Mouse (Mus musculus) induced T-regulatory cell, adult 2 months (primary cell): ENCODE results near the gene Ripply1.
A peak's percentile ranks its signal among the peaks of the same experiment; 100 is the strongest.

Experiments used
- DNase-seq: peaks from one replicate; pipeline ENCODE4 v3.0.0-alpha.2; 2012; ENCODE audit warnings: low read depth

Ripply1 gene

DNA sequence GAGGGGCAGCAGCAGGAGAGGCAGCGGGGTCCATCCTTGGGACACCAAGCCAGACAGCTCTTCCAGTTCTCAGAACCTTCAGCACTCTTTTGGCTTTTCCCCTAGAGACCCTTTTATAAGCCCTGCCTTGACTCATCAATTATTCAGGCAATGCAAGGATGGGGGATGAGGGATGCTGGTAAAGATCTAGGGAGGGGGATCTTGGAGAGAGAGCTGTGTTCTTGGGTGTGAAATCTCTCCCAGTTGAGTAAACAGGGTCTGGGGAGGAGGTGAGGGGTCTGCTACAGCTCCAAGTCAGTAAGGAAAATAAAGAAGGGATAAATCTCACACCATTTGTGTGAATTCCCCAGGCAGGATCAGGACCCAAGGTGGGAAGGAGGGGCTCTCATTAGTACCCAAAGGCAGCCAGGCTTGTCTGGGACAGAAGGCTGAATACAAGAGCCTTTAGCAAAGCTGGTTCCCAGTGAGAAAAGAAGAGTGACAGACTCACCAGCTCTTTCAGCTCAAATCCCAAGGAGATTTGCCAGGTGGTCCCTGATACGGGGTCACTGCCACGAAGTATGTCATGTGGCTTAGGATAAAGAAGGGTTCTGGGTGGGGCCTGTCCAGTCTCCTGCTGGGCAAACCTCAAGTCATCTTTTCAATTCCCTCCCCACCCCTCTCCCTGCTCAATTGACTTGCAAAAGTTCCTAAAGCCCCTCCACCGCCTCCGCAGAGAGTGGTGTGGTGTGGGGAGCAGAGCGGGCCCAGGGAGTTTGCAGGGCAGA is at the start of gene Ripply1:
TSS of gene Ripply1 (minus strand) at position 76 of the 767 bp plus-strand sequence.
- no peak for DNase-seq

DNA sequence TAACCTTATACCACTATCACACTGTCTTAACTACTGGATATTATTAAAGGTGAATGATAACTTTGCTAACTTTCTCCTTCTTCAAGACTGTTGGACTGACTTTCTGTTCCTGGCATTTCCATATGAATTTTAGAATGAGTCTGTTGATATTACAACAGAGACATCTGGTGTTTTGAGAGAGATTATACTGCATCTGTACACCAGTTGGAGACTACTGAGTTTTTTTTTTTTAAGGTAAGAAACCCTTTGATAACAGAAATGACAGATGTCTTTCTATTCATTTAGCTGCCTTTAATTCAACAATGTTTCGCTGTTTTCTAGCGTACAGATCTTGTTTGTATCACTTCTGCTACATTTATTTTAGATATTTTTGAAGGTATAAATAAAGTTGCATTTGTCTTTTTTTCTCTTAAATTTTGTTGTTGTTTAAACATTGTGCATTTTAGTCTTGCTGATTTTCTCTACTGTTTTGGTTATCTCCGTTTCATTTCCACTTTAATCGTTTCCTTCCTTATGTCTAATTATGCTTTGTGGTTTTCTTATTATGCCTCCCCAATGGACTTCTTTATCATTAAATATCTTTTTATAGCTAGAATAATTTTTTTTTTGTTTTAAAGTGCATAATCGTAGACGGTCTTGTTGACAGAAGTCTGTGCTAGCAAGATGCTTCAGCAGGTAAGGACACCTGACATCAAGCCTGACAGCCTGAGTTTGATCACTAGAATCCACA is 46.4 kb upstream of the Ripply1 start:
- DNase-seq, result no peak

DNA sequence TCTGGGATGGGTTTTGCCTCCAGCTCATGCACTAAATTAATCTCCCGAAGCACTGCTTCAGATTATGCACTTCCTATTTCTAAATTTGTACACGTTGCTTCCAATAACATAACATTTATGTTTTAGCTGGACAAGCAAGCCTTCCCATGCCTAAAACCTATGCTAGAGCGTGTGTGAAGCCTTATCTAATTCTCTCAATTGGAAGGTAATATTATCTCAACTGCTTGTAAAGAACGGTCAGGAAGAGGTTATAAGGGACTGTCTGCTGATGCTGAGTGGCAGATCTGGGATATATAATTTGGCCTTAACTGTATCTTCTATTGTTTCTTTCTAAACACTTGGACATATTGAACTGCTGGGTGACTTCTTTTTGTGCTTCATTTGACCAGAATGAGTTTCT is 44.8 kb upstream of the Ripply1 start:
- no peak for DNase-seq

DNA sequence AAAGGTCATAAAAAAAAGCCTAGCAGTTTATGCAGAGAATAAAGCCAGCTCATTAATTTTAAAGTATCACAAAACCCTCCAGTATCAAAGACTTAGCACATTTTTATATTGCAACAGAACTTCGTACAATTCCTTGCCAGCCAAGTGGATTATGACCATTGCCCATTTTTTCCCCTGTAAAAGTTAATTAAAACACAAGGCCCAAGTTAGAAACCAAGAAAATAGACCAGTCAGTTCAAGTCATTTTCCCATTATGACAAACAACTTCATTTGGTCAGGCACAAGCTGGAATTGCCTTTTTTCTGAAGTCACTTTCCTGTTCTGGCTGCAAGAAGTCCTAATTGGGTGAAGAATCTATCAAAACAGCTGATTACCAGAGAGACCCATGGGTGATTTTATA is 43.2 kb upstream of the Ripply1 start:
- no peak for DNase-seq

DNA sequence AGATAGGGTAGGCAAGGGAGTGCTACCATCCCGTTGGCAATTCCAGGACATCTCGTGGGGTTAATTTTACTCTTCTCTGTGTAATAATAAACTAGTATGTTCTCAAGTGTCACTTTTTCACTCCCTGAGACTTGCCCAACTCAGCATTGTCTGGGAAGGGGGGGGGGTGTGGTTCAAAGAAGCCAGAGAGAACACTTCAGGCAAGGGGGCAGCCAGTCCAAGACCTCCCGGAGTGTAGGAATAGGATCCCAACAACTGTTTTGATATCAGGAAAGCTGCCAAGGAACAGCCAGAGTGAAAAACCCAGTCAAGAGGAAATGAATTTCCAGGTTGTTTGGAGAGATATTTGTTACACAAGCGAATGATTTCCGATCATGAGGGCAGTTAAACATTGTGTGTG is 33.0 kb upstream of the Ripply1 start:
- no peak for DNase-seq

DNA sequence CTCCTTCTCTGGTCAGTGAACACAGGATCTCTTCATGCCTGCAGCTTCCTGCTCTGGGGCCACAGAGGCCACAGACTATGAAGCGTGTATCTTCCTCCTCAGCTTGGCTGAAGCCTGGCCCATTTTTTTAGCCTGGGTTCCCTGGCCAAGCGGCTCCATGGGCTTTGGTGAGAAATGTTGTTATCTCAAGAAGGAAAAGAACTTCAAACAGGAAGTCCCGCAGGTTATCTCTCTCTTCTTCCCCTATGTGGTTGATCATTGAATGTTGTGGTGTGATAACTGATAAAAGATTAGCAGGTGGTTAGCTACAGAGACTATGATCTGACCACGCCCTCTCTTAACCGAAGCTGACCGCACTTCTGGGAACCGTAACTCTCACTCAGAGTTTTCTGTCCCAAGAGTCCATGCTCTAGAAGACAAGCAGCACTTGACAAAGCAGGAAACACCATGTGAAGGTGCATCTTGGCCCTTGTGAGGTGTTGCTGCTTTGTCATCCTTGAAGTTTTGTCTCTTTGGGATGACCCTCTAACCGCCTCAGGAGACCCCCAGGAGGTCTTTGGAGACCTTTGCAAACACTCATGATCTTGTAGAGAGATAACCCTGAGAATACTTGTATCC is 32.0 kb upstream of the Ripply1 start:
- DNase-seq, result peak; percentile 54

DNA sequence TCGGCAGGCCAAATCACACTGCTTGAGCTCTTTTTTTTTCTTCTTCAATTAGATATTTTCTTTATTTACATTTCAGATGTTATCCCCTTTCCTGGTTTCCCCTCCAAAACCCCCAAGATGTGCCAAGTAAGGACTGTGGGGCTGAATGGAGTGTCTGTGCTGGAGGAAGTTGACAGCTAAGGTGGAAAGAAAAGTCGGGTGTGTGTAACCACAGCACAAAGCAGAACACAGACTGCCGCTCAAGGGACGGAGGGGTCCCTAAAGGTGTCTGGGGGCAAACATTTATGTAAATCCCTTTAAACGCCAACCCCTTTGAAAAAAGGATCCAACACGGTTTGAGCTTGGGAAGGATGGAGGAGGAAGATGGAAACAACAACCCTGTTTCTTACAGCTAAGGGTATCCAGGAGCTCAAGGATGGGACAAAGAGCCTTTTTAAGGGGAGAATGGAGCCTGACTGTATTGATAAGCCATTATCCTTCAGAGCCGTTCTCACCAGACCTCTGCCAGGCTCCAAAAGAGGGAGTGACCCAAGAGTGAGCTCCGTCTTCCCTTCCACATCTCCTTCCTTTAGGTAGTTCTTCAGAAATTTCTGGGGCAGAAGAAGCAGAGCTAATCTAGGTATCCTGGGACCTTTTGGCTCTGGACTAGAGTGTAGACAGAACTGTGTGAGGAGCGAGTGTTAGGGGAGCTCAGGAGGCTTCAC is 31.3 kb upstream of the Ripply1 start:
- DNase-seq, result peak; percentile 10

DNA sequence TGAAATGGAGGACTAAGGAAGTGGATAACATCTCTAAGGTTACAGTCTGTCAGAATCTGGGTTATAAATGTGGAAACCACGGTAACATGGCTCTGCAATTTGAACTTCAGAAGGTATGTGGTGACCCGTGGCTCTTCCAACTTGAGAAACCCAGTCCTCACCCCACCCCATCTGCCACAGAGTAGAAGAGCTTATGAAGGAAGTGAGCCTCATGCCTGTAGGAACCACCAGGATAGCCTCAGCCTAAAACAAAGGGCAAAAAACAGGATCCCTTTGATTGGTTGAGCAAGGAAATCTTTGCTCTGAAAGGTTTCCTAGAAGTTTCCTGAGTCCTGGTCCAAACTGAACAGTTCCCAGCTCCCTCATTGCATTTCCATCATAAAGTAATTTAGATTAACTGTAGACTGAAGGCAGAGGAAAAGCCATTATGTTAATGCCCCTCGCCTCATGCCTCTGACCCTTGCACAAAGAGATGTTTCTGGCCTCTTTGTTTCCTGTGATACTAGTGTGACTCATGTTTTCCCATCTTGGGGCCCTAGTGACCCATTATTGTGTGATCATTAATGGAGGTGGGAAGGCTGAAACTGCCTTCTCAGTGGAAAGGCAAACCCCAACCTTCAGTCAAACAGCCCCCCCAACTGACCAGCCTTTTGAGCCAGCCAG is 30.6 kb upstream of the Ripply1 start:
- peak; percentile 16 for DNase-seq

DNA sequence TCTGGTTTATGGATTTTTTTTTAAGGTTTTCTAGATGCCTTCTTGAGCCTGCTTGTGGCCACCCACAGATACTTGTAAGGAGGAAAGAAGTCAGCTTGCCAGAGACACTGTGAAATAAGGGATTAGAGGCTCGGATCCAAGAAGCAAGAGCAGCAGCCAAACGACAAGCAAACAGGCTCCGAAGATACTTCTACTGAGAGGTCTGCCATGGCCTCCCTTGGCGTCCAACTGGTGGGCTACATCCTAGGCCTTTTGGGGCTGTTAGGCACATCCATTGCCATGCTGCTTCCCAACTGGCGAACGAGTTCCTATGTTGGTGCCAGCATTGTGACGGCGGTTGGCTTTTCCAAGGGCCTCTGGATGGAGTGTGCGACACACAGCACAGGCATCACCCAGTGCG is 26.3 kb upstream of the Ripply1 start:
- DNase-seq, result no peak

DNA sequence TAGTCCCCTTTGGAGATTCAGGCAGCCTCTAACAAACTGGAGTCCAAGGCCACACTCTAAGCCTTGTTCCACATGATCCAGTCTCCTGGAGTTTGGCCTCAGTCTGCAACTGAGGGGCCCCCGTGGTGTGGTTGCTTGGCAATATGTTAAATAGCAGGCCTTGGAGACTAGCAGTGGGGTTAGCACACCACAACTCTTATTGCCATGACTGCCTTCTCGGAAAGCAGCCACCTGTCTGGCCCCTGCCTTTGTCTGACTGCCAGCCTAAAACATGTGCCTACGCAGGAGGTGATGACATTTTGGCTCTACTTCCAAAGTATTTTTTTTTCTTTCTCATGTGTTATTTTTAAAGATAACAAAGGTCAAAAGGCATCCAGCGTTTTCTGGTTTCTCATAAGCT is 25.9 kb upstream of the Ripply1 start:
- DNase-seq, result no peak

DNA sequence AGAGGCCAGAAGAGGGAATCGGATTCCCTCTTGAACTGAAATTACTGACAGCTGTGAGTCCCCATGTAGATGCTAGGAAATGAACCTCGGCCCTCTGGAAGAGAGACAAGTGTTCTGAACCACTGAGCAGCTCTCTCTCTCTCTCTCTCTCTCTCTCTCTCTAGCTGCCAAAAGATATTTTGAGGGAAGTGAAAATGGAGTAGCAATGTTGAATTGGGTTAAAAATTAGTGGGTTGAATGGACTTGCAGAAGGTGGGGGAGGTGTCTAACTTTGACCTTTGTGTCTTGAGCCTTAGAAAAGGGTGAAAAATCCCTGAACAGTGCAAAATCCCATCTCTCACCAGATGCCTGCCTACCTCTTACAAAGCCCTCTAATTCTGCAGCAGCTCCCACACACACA is 25.2 kb upstream of the Ripply1 start:
- DNase-seq, result no peak

DNA sequence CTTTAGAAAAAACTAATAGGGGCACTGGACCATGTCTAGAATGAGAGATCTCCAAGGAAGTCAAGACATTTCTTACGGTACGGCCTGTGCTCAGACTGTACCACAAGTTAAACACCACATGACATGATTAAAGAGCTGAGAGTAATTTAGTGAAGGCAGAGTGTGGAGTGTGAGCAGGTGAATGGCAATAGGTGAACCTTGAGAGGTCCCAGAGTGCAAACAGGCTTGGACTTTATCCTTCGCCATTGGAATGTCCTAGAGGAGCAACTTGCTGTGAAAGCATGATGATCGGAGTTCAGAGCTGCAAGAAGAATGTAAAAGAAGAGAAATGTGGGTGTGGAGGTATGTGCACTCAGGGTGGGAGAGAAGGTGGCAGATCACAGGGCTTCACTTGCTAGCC is 23.8 kb upstream of the Ripply1 start:
- DNase-seq, result no peak

DNA sequence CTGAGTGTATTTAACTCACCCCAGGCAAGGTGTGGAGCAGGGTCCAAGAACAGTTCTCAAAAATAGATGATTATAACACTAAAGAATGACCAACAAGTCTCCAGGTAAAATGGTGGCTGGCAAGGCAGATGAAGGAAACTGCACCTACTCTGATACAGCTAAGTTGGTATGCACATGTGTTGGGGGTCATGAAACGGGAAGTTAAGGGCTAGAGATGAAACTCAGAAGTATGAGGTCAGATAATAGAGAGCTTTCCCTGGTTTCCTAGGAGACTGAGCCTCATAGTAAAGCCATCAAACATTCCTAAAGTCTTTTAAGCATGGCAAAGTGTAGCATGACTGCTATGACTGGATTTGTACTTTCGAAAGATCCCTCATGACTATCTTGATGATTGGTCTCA is 20.9 kb upstream of the Ripply1 start:
- no peak for DNase-seq

DNA sequence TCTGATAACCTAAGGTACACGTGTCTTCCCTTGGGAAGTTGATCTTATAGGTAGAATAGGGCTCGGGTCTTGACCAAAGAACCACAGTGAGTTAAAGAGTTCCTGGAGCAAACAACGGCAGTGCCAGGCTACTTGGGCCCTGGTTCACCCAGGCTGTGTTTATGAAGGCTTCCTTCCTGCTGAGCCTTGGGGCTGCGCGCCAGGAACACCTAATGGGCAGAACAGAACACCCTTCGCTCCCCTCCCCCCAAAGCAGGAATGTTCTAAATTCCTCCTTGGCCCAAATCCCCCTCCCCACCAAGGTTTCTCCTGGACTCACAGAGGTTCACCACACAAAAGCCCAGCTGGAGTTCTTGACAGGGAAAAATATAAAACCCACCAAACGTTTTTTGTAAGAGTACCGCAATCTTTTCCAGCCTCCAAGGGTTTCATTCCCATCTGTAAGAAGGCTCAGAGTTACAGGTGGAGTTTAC is 18.3 kb upstream of the Ripply1 start, which contains the start of gene Cldn2:
TSS of gene Cldn2 (plus strand) at position 423 of the 473 bp plus-strand sequence.
- no peak for DNase-seq

DNA sequence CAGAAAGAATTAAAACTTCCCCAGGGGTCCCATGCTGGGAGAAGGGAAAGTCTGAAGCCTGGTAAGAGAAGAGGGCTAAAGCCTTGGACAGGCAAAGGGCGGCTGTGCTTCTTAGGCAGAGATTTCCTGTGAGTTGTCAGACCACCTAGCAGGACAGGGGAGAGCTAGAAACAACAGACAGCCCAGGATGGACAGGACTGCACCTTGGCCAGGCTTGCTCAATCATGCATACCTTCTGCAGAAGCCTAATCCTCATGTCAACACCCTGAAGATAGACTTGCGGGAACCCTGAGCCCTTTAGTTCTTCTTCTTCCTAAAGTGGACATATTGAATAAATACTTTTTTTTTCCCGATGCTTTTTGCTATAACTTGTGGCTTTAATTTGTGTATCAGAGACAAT is 17.8 kb upstream of the Ripply1 start:
- DNase-seq, result no peak

DNA sequence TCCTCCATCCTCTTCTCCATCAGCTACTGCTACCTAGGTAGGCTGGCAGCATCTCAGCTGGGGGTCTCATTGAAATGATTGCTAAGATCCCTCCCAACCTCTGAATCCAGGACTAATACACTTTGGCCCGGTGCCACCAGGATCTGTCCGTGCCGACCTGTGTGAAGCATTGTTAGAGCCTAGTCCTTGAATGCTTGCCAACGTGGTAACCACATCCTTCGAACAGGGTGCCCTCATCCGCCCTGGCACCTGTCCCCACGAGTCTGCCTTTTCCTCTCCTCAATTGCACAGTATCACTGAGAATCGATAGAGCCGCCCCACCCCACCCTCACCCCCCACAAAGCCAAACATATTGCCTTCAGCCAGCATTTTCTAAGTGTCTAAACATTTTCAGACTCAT is 15.7 kb upstream of the Ripply1 start:
- DNase-seq, result peak; percentile 23

DNA sequence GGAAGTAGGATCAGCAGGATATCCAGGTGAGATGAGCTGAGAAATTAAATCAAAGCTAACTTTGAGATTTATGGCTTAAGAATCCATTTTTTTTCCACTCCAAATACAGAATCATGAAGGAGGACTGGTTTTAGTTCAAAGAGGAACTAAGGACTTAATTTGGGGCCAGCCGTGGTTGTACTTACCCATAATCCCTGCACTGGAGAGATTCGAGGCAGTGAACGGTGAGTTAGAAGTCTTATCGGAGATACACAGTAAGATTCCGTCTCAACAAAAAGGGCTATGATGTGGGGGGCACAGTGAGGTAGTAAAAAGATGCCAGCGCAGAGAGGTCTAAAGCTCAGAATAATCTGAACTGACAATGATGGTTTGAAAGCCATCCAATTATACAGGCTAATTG is 13.9 kb upstream of the Ripply1 start:
- DNase-seq, result no peak

DNA sequence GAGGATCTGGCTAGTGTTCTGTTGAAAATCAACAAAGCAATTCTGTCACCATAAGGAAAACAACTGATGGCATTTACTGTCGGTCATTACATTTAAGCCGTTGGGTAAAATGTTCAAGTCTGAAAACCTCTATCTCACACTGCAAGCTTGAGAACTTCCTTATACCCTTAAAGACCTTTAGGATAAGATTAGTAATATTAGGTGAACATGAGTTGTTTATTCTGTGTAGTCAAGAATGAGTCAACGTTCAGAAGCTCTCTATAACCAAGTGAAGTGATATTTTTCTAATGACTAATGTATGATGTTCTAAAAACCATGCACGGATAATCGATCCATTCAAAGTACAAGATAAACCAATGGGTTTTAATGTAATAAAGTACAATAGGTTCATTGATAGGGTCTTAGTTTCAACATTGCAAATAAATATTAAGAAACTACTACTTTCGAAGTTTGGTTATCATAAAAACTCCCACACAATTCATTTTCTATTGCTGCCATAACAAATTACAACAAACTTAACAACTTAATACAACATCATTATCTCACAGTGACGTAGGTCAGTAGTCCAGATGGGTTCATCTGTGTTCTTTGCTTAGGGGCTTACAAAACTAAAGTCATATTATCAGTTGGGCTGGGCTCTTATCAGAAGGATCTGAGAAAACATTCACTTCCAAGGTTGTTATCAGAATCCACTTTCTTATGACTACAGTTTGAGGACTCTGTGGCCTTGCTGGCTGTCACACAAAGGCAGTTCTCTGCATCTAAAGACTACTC is 12.1 kb upstream of the Ripply1 start:
- DNase-seq, result no peak

DNA sequence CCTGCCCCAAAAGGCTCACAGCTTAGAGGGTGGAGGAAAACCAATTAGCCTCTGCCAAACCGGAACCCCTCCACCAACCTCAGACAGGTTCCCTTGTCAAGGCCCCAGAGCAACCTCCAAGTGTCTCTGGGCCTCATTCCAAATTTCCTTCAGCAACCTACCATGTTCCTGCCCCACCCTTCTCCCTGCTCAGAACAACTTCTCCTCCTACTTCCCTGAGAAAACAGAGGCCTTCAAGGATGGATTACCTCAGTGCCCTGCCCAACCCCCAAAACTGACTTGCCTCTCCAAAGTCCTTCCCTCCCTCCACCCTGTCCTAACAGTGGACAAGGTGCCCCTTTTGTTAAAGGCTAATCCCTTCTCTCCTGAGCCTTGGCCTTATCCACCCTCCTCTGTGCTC is 3.6 kb upstream of the Ripply1 start:
- DNase-seq, result no peak

DNA sequence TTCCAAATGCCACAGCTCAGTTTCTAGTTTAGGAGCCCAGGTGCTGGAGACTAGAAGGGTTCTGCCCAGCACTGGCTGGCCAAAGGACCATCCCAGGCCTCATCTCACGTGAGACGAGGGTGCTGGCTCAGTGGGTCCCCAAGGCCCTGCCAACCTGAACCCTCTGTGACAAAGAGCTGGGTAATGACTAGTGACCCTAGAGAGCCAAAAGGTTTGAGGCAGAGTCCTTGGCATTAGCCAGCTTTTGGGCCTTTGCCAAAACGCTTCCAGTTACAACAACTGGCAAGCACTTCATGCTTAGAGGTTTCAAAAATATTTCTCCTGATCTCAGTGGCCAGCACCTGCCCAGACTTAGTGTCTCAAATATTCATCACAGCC is 881 bp upstream of the Ripply1 start:
- no peak for DNase-seq

DNA sequence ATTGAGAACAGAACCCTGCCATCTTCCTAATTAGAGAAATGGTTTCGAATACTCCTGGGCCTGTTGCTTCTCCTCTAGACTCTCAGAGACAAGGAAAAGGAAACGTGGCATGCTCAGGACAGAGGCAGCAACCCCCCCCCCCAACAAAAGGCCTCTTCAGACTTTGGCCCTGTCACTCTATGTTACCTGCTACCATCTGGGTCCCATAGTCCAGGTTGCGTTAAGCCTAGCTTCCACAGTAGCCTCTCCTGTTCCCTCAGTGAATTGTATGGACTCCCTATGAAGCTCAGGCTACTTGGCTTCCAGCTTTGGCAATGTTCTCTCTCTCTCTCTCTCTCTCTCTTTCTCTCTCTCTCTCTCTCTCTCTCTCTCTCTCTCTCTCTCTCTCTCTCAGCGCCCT is 590 bp downstream of the Ripply1 start:
- DNase-seq, result no peak
